Comparison of ENCODE assay signal across 8 mouse cellular contexts in genomic region chr2:158284571-158284970, GRCm38 (mm10). TPM values are rescaled to one million over a fixed set of nuclear protein-coding genes. Genes with fewer than 3 reads are reported as not detected.
DNase-seq lines count a peak whose midpoint lies in the region; ATAC-seq lines count a peak whose summit lies in the region.

No protein-coding gene starts in this region.

- no peaks in the 10 kb centered on the region for H3K9me3 ChIP-seq in midbrain, embryonic 13.5 days

- DNase-seq in ovary, postnatal 14 days (ENCODE audit: low spot score), result peak; percentile 54
- no peak for DNase-seq in ovary, adult 18-20 months (ENCODE audit: low spot score)
- DNase-seq in adrenal gland, postnatal 10 days, result peak; percentile 69
- DNase-seq in embryo, embryonic 9.5 days (ENCODE audit: extremely low spot score), result peak; percentile 61
- DNase-seq in layer of hippocampus, postnatal 25 days (ENCODE audit: extremely low spot score in 1 of 2, low spot score in 1 of 2), result peak; percentile 32 to 67
- peak; percentile 72 for DNase-seq in thymus, postnatal 0 days (ENCODE audit: low spot score)

- H3K27ac ChIP-seq in midbrain, embryonic 13.5 days, result no peak overlapping the region

- WGBS in midbrain, embryonic 13.5 days, result 13% methylated on average over 11 of the region's 11 CpGs

- no peaks in the 10 kb centered on the region for H3K36me3 ChIP-seq in midbrain, embryonic 13.5 days

- no peak overlapping the region for H3K4me3 ChIP-seq in midbrain, embryonic 13.5 days (replicated peaks)

- no peak overlapping the region for H3K9ac ChIP-seq in midbrain, embryonic 13.5 days (replicated peaks)

- peak; percentile 69 to 92 for ATAC-seq in hematopoietic stem cell, adult 5-6 weeks (replicated peaks in 1 of 2; ENCODE audit: insufficient read depth in 1 of 2, low FRiP score in 2 of 2, low TSS enrichment in 1 of 2, low read depth in 1 of 2, poor library complexity in 2 of 2, severe bottlenecking in 2 of 2)
- peak; percentile 56; the same call in 1 of the 2 replicates for ATAC-seq in midbrain, embryonic 13.5 days

- no peaks in the 10 kb centered on the region for H3K27me3 ChIP-seq in midbrain, embryonic 13.5 days

- H3K4me2 ChIP-seq in midbrain, embryonic 13.5 days (replicated peaks), result no peak overlapping the region

- no peaks in the 10 kb centered on the region for H3K4me1 ChIP-seq in midbrain, embryonic 13.5 days (replicated peaks)

RNA-seq across cellular contexts. Expression of gene Lbp, which starts 21.7 kb away (rescaled TPM):
- 10 to 100 TPM; 33.3 to 70.2 TPM for total RNA-seq in adrenal gland, postnatal 10 days (2021)
- total RNA-seq in hematopoietic stem cell, adult 5-6 weeks (2017), result 43.5 and 51.0 TPM in 2 replicates
- total RNA-seq in layer of hippocampus, postnatal 25 days (2021), result 1 to 10 TPM; 1.3 to 2.7 TPM
- 1.4 and 2.1 TPM in 2 replicates for polyA plus RNA-seq in midbrain, embryonic 13.5 days (2015; fragmentation: Nextera tagmentation; extraction: Ambion mirVana)
- polyA plus RNA-seq in thymus, postnatal 0 days (2015; fragmentation: Nextera tagmentation; extraction: Ambion mirVana), result 3.2 and 4.9 TPM in 2 replicates

RNA-seq across cellular contexts. Expression of gene Bpi, which starts 26.7 kb away (rescaled TPM):
- total RNA-seq in adrenal gland, postnatal 10 days (2021), result not detected
- total RNA-seq in hematopoietic stem cell, adult 5-6 weeks (2017), result not detected in 2 replicates
- total RNA-seq in layer of hippocampus, postnatal 25 days (2021), result not detected
- not detected in 2 replicates for polyA plus RNA-seq in midbrain, embryonic 13.5 days (2015; fragmentation: Nextera tagmentation; extraction: Ambion mirVana)
- polyA plus RNA-seq in thymus, postnatal 0 days (2015; fragmentation: Nextera tagmentation; extraction: Ambion mirVana), result 0.08 TPM in 1 of 2 replicates, not detected in the other

RNA-seq across cellular contexts. Expression of gene D630003M21Rik, which starts 55.5 kb away (rescaled TPM):
- 1 to 10 TPM; 2.6 to 3.3 TPM for total RNA-seq in adrenal gland, postnatal 10 days (2021)
- total RNA-seq in hematopoietic stem cell, adult 5-6 weeks (2017), result not detected in 2 replicates
- 1 to 10 TPM; 3.7 to 4.2 TPM for total RNA-seq in layer of hippocampus, postnatal 25 days (2021)
- 1.6 and 2.4 TPM in 2 replicates for polyA plus RNA-seq in midbrain, embryonic 13.5 days (2015; fragmentation: Nextera tagmentation; extraction: Ambion mirVana)
- polyA plus RNA-seq in thymus, postnatal 0 days (2015; fragmentation: Nextera tagmentation; extraction: Ambion mirVana), result 0.35 and 0.47 TPM in 2 replicates

Comparison
In these comparisons a context has a peak if more than half of its experiments do, and no peak if none do; other contexts are left out.
1. RNA of gene Lbp, which starts 21.7 kb away (total RNA-seq): 33.3 to 70.2 TPM in adrenal gland, postnatal 10 days and 43.5 to 51.0 TPM in hematopoietic stem cell, adult 5-6 weeks; 1.3 to 2.7 TPM in layer of hippocampus, postnatal 25 days; every median in the first group is over 4 times any median in the second.